Mouse (Mus musculus): ENCODE data around the gene Clpb.
"Not testable (repeated sequence)": the region's sequence is repeated elsewhere in the genome, so short reads cannot be mapped to it uniquely, and the experiment has no call there.

The Clpb gene

GRCm38 (mm10) chr7:101663514-101664159 lies at the start of gene Clpb:
TSS of gene Clpb (plus strand) at chr7:101663633.
- peak; percentile 96 for DNase-seq (ENCODE audit: low spot score)

GRCm38 (mm10) chr7:101615406-101615805 lies 48.0 kb upstream of the Clpb start:
- no peak for DNase-seq (ENCODE audit: low spot score)

GRCm38 (mm10) chr7:101616136-101616835 lies 47.1 kb upstream of the Clpb start:
- DNase-seq (ENCODE audit: low spot score), result no peak

- peak; percentile 69 for DNase-seq (ENCODE audit: low spot score)
Observed at GRCm38 (mm10) chr7:101617438-101618165, 45.8 kb upstream of the Clpb start.

GRCm38 (mm10) chr7:101618273-101618672 lies 45.2 kb upstream of the Clpb start:
- DNase-seq (ENCODE audit: low spot score), result no peak

GRCm38 (mm10) chr7:101620373-101620772 lies 43.1 kb upstream of the Clpb start:
- peak; percentile 73 for DNase-seq (ENCODE audit: low spot score)

- DNase-seq (ENCODE audit: low spot score), result not testable (repeated sequence)
Observed at GRCm38 (mm10) chr7:101621861-101622260, 41.6 kb upstream of the Clpb start.

- DNase-seq (ENCODE audit: low spot score), result no peak
Observed at GRCm38 (mm10) chr7:101624283-101624682, 39.1 kb upstream of the Clpb start.

GRCm38 (mm10) chr7:101627166-101627565 lies 36.3 kb upstream of the Clpb start:
- not testable (repeated sequence) for DNase-seq (ENCODE audit: low spot score)

- no peak for DNase-seq (ENCODE audit: low spot score)
Observed at GRCm38 (mm10) chr7:101628481-101628880, 35.0 kb upstream of the Clpb start.

GRCm38 (mm10) chr7:101633629-101634177 lies 29.7 kb upstream of the Clpb start:
- DNase-seq (ENCODE audit: low spot score), result no peak

GRCm38 (mm10) chr7:101634513-101634912 lies 28.9 kb upstream of the Clpb start:
- DNase-seq (ENCODE audit: low spot score), result no peak

- DNase-seq (ENCODE audit: low spot score), result no peak
Observed at GRCm38 (mm10) chr7:101636056-101636455, 27.4 kb upstream of the Clpb start.

GRCm38 (mm10) chr7:101643879-101644278 lies 19.6 kb upstream of the Clpb start:
- no peak for DNase-seq (ENCODE audit: low spot score)

GRCm38 (mm10) chr7:101649729-101650128 lies 13.7 kb upstream of the Clpb start:
- no peak for DNase-seq (ENCODE audit: low spot score)

GRCm38 (mm10) chr7:101650565-101650964 lies 12.9 kb upstream of the Clpb start:
- peak; percentile 30 for DNase-seq (ENCODE audit: low spot score)

GRCm38 (mm10) chr7:101653681-101654209 lies 9.7 kb upstream of the Clpb start:
- DNase-seq (ENCODE audit: low spot score), result peak; percentile 81

- DNase-seq (ENCODE audit: low spot score), result no peak
Observed at GRCm38 (mm10) chr7:101654936-101655335, 8.5 kb upstream of the Clpb start.

GRCm38 (mm10) chr7:101662006-101662405 lies 1.4 kb upstream of the Clpb start:
- DNase-seq (ENCODE audit: low spot score), result no peak

- DNase-seq (ENCODE audit: low spot score), result peak; percentile 65
Observed at GRCm38 (mm10) chr7:101666581-101666980, 3.1 kb downstream of the Clpb start.

- DNase-seq (ENCODE audit: low spot score), result no peak
Observed at GRCm38 (mm10) chr7:101671601-101672280, 8.3 kb downstream of the Clpb start.

GRCm38 (mm10) chr7:101673497-101673896 lies 10.1 kb downstream of the Clpb start:
- DNase-seq (ENCODE audit: low spot score), result no peak
